15 mouse cellular contexts compared by ENCODE assay signal in the genomic region with DNA sequence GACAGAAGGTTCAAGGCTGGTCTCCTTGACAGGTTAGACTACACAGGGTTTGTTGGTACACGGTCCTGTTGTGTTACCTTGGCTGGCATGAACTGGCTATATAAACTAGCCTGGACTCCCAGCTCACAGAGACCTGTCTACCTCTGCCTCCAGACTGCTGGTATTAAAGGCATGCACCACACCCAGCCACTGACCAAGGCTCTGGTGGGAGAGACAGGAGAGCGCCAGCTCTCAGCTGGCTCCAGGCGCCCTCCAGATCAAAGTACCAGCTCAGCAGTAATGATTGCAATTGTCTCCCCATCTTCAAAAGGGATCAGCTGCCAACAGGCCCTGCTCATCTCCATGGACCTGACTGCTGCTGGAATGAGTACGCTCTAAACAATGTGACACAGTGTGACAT.
DNase-seq lines count a peak whose midpoint lies in the region; ATAC-seq and TF ChIP-seq lines count a peak whose summit lies in the region.
"Had no signal": no experiment of that assay in that cellular context is flagged by ENCODE, and none has a peak within 500 bp of the region (broad histone marks: within the 10 kb centered on the region; RNA-seq: fewer than 3 reads in every experiment).

No protein-coding gene starts in this region.

- no peak for ATAC-seq in intestine, embryonic 14.5 days (replicated peaks; ENCODE audit: low FRiP score, low TSS enrichment, low read depth)
- ATAC-seq: forebrain, embryonic 14.5 days had no signal

- no peak overlapping the region for H3K27ac ChIP-seq in ES-E14 (ENCODE audit: insufficient read depth, low read depth, low read length, poor library complexity, severe bottlenecking)
- peak overlapping the region; percentile 75; the same call in 1 of the 2 replicates for H3K27ac ChIP-seq in intestine, embryonic 14.5 days (ENCODE audit: low read depth)
- H3K27ac ChIP-seq: embryonic facial prominence, embryonic 13.5 days had no signal

- H3K4me3 ChIP-seq in ES-E14 (ENCODE audit: insufficient read depth in 1 of 2, low read depth in 1 of 2, low read length in 2 of 2, poor library complexity in 1 of 2, severe bottlenecking in 1 of 2): no peak overlapping the region
- H3K4me3 ChIP-seq in intestine, embryonic 14.5 days (ENCODE audit: low read depth, low read length): no peak overlapping the region
- H3K4me3 ChIP-seq: embryonic facial prominence, embryonic 13.5 days had no signal

- intact Hi-C loops in heart, postnatal 14 days (cut with DNase I): no loop called here

- 0 out of 4 replicates have a peak, but pooled peaks cover 0 to 3% of the 10 kb centered on the region in 2 experiments for H3K4me1 ChIP-seq in ES-E14 (ENCODE audit: control insufficient read depth in 2 of 2, insufficient read depth in 2 of 2, low read length in 2 of 2, poor library complexity in 1 of 2)
- H3K4me1 ChIP-seq in intestine, embryonic 14.5 days (replicated peaks; ENCODE audit: control insufficient read depth, insufficient read depth, low read length): no peaks in the 10 kb centered on the region; the same call in 1 of the 2 replicates

- H3K36me3 ChIP-seq in ES-E14 (ENCODE audit: control insufficient read depth, insufficient read depth, low read length, poor library complexity, severe bottlenecking): no peaks in the 10 kb centered on the region
- no peaks in the 10 kb centered on the region for H3K36me3 ChIP-seq in intestine, embryonic 14.5 days (ENCODE audit: control insufficient read depth, insufficient read depth, low read length)
- H3K36me3 ChIP-seq: embryonic facial prominence, embryonic 13.5 days had no signal

- in situ Hi-C loops in ES-E14 (cut with MboI; ENCODE audit: low sequenced_read_pairs in 2 of 2, unreplicated experiment in 2 of 2): no loop called here

- no peaks in the 10 kb centered on the region for H3K9me3 ChIP-seq in ES-E14 (ENCODE audit: control insufficient read depth, insufficient read depth, low read depth, low read length)
- no peaks in the 10 kb centered on the region for H3K9me3 ChIP-seq in intestine, embryonic 14.5 days (ENCODE audit: control insufficient read depth, low read length)
- H3K9me3 ChIP-seq: embryonic facial prominence, embryonic 13.5 days had no signal

- H3K4me2 ChIP-seq in intestine, embryonic 14.5 days (ENCODE audit: low read length): no peak overlapping the region
- H3K4me2 ChIP-seq: embryonic facial prominence, embryonic 13.5 days had no signal

- 60% methylated on average over 4 of the region's 4 CpGs for WGBS in intestine, embryonic 14.5 days

- peak; percentile 16 for DNase-seq in kidney, adult 18-20 months
- DNase-seq in kidney, postnatal 4 days: no peak
- no peak for DNase-seq in ES-E14 (ENCODE audit: low read depth, low spot score)
- DNase-seq in intestine, embryonic 14.5 days (ENCODE audit: low spot score): no peak
- peak; percentile 4 to 54 for DNase-seq in kidney, postnatal 25 days
- DNase-seq in frontal cortex, adult 2 months (ENCODE audit: extremely low spot score in 1 of 2, low spot score in 1 of 2): no peak
- DNase-seq in right cerebral cortex, postnatal 10 days (ENCODE audit: low spot score in 2 of 2): no peak
- DNase-seq in heart, postnatal 14 days: no peak
- DNase-seq: cerebellum, postnatal 10 days; gastrocnemius, postnatal 10 days; heart, postnatal 4 days; lung, postnatal 4 days; right cerebral cortex, postnatal 25 days had no signal

- no peaks in the 10 kb centered on the region for H3K27me3 ChIP-seq in intestine, embryonic 14.5 days (replicated peaks; ENCODE audit: control insufficient read depth, insufficient read depth, low read length)
- H3K27me3 ChIP-seq: embryonic facial prominence, embryonic 13.5 days had no signal

- no peak overlapping the region for H3K9ac ChIP-seq in ES-E14 (ENCODE audit: insufficient read depth, low read depth, low read length, poor library complexity, severe bottlenecking)
- H3K9ac ChIP-seq in intestine, embryonic 14.5 days (ENCODE audit: low read length): no peak overlapping the region
- H3K9ac ChIP-seq: embryonic facial prominence, embryonic 13.5 days had no signal

TF ChIP-seq in ES-E14, 5 proteins besides CTCF, POLR2A, EP300 and RAD21:
- TF ChIP-seq ZC3H11A (IDR thresholded peaks at IDR 0.05; ENCODE audit: borderline replicate concordance, low read depth, low read length): no peak
- TF ChIP-seq MAFK (IDR thresholded peaks at IDR 0.05; ENCODE audit: insufficient read depth, low read depth, low read length): 0 out of 2 replicates have a peak, but pooled peaks have one; percentile 13

Comparison
In these comparisons a context has a peak if more than half of its experiments do, and no peak if none do; other contexts are left out.
1. DNase-seq: peak in kidney, adult 18-20 months (single experiment) and kidney, postnatal 25 days (2 of 2); none in kidney, postnatal 4 days (0 of 2), ES-E14 (single experiment), intestine, embryonic 14.5 days (single experiment), frontal cortex, adult 2 months (0 of 2), right cerebral cortex, postnatal 10 days (0 of 2) and heart, postnatal 14 days (0 of 2).